Mouse (Mus musculus): Measurements from ENCODE around the gene Nfkbid. TPM values are rescaled to one million over a fixed set of nuclear protein-coding genes. Genes with fewer than 3 reads are reported as not detected.

Nfkbid gene
- total RNA-seq, 1 experiment from 2014 or later: 2.1 TPM

- no peak for DNase-seq
Measured at GRCm38 (mm10) chr7:30429327-30429726, 7.8 kb downstream of the Nfkbid start.

GRCm38 (mm10) chr7:30430191-30430590 lies 8.7 kb downstream of the Nfkbid start:
- no peak for DNase-seq

- DNase-seq: peak; percentile 56
Measured at GRCm38 (mm10) chr7:30431793-30432192, 10.3 kb downstream of the Nfkbid start.

GRCm38 (mm10) chr7:30434238-30434637 lies 12.7 kb downstream of the Nfkbid start:
- DNase-seq: peak; percentile 73

GRCm38 (mm10) chr7:30434701-30435100 lies 13.2 kb downstream of the Nfkbid start:
- no peak for DNase-seq

- DNase-seq: no peak
Measured at GRCm38 (mm10) chr7:30435156-30435555, 13.6 kb downstream of the Nfkbid start.

GRCm38 (mm10) chr7:30436879-30437278 lies 15.3 kb downstream of the Nfkbid start:
- DNase-seq: no peak

GRCm38 (mm10) chr7:30439734-30440133 lies 18.2 kb downstream of the Nfkbid start:
- no peak for DNase-seq

GRCm38 (mm10) chr7:30440697-30441096 lies 19.2 kb downstream of the Nfkbid start:
- peak; percentile 56 for DNase-seq

GRCm38 (mm10) chr7:30443696-30444095 lies 22.2 kb downstream of the Nfkbid start:
- DNase-seq: no peak

- peak; percentile 56 for DNase-seq
Measured at GRCm38 (mm10) chr7:30444154-30444970, 22.8 kb downstream of the Nfkbid start.

- peak; percentile 79 for DNase-seq
Measured at GRCm38 (mm10) chr7:30444971-30445751, 23.6 kb downstream of the Nfkbid start, which contains the start of gene Aplp1. Gene Aplp1 (minus strand): TSS chr7:30445535.

GRCm38 (mm10) chr7:30450241-30450640 lies 28.7 kb downstream of the Nfkbid start:
- DNase-seq: no peak

- no peak for DNase-seq
Measured at GRCm38 (mm10) chr7:30453327-30453726, 31.8 kb downstream of the Nfkbid start.

GRCm38 (mm10) chr7:30453766-30454165 lies 32.2 kb downstream of the Nfkbid start:
- DNase-seq: no peak

- no peak for DNase-seq
Measured at GRCm38 (mm10) chr7:30454259-30454658, 32.7 kb downstream of the Nfkbid start.

GRCm38 (mm10) chr7:30456487-30456886 lies 35.0 kb downstream of the Nfkbid start:
- DNase-seq: no peak

- DNase-seq: no peak
Measured at GRCm38 (mm10) chr7:30456911-30457628, 35.5 kb downstream of the Nfkbid start.

GRCm38 (mm10) chr7:30457629-30458330 lies 36.2 kb downstream of the Nfkbid start, which contains the start of the genes Kirrel2 and Nphs1:
Gene Kirrel2 (minus strand): TSS chr7:30457690.
Gene Nphs1 (plus strand): TSS chr7:30458315.
- DNase-seq: no peak

GRCm38 (mm10) chr7:30459484-30459883 lies 38.0 kb downstream of the Nfkbid start:
- no peak for DNase-seq

GRCm38 (mm10) chr7:30463568-30463967 lies 42.0 kb downstream of the Nfkbid start:
- no peak for DNase-seq

GRCm38 (mm10) chr7:30463996-30464395 lies 42.5 kb downstream of the Nfkbid start:
- DNase-seq: no peak

All from adrenal gland, postnatal 25 days (tissue).